In genomic region chr10:118141018-118141883, GRCm38 (mm10) we compare ENCODE assay signal across 8 mouse cellular contexts. TPM values are rescaled to one million over a fixed set of nuclear protein-coding genes. Genes with fewer than 3 reads are reported as not detected.
A peak's percentile ranks its signal among the peaks of the same experiment; 100 is the strongest.
DNase-seq lines count a peak whose midpoint lies in the region; ATAC-seq lines count a peak whose summit lies in the region.

Gene Mdm1, plus strand, starts transcription at chr10:118141811.

- peak; percentile 99 for DNase-seq in T-cell, adult 2 months (ENCODE audit: low spot score)
- DNase-seq in cerebellum, postnatal 36 days = peak; percentile 95
- peak; percentile 94 to 98 for DNase-seq in frontal cortex, postnatal 36 days (ENCODE audit: low spot score in 2 of 2)
- peak; percentile 97 for DNase-seq in left cerebral cortex, adult 11 months (ENCODE audit: low spot score)
- peak; percentile 99 for DNase-seq in lung, postnatal 4 days
- DNase-seq in retina, postnatal 7 days (ENCODE audit: low read depth, low spot score) = peak; percentile 96
- peak; percentile 91 for DNase-seq in urinary bladder, adult 2 months (ENCODE audit: low spot score)

- H3K9ac ChIP-seq in hindbrain, embryonic 15.5 days = peak within 1 kb of the TSS; percentile 71

- H3K27me3 ChIP-seq in hindbrain, embryonic 15.5 days = no peaks in the 10 kb centered on the region

- H3K4me3 ChIP-seq in hindbrain, embryonic 15.5 days = peak within 1 kb of the TSS; percentile 92

- no peaks in the 10 kb centered on the region for H3K9me3 ChIP-seq in hindbrain, embryonic 15.5 days

- H3K36me3 ChIP-seq in hindbrain, embryonic 15.5 days = no peaks in the 10 kb centered on the region

- peaks cover 13% of the 10 kb centered on the region for H3K4me1 ChIP-seq in hindbrain, embryonic 15.5 days (replicated peaks)

- H3K4me2 ChIP-seq in hindbrain, embryonic 15.5 days = peak within 1 kb of the TSS; percentile 77

- 4% methylated on average over 47 of the region's 47 CpGs for WGBS in hindbrain, embryonic 15.5 days

- H3K27ac ChIP-seq in hindbrain, embryonic 15.5 days (replicated peaks) = peak within 1 kb of the TSS; percentile 73

- ATAC-seq in hindbrain, embryonic 15.5 days (ENCODE audit: low FRiP score, low read depth) = peak; percentile 100

RNA-seq across cellular contexts. Expression of gene Mdm1, which starts in this region (rescaled TPM):
- 26.1 and 27.6 TPM in 2 replicates for polyA plus RNA-seq in hindbrain, embryonic 15.5 days (2015; fragmentation: Nextera tagmentation; extraction: Ambion mirVana)
- 8.7 and 10.7 TPM in 2 replicates for polyA plus RNA-seq in urinary bladder, adult 2 months (2012; rRNA removed)

Comparison
In these comparisons a context has a peak if more than half of its experiments do, and no peak if none do; other contexts are left out.
1. Peak in every context shown above with its lines: DNase-seq, ATAC-seq, H3K4me3 ChIP-seq and H3K27ac ChIP-seq.